Mouse (Mus musculus): ENCODE results near the gene Plk1. TPM values are rescaled to one million over a fixed set of nuclear protein-coding genes. Genes with fewer than 3 reads are reported as not detected.
A peak's percentile ranks its signal among the peaks of the same experiment; 100 is the strongest.

Gene Plk1
- polyA plus RNA-seq, 1 experiment = 3.1 TPM

DNA sequence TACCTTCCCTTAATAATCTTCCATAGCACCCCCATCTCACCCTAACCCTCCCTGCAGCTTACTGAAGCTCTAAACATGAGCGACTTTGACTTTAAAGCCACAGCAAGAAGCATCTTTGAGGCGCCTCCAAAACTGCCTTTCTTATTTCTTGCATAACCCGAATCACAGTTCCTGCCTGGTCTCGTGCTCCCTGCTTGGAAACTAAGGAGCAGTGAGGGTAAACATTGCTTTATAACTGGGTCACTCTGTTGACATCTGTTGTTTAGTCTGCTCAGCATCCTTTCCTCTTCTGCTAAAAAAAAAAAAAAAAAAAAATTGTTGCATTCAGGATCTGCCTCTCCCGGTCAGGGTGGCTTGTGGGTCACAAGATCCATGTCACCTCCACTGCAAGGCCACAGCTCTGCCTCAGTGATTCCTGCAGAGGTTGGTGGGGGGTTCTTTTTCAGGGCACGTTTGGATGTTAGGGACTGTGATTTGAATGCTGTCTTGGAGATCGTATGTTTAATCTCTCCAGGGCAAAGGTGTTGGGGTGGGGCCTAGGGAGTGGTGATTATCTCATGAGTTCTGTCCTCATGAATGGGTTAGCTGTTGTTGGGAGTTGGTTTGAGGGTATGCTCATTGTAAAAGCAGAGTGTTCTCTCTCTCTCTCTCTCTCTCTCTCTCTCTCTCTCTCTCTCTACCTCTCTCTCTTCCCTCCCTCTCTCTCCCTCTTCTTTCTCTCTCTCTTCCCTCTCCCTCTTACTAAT lies 49.2 kb downstream of the Plk1 start:
- no peak overlapping the region for H3K4me3 ChIP-seq (replicated peaks; ENCODE audit: extremely low read depth, low read depth, low read length)
- 18% methylated on average over 7 of the region's 7 CpGs for WGBS
- no peaks in the 10 kb centered on the region for H3K4me1 ChIP-seq (ENCODE audit: control insufficient read depth, insufficient read depth, low read length)
- TF ChIP-seq CTCF (IDR thresholded peaks at IDR 0.05; ENCODE audit: insufficient read depth, low read length) (no peak), POLR2A (IDR thresholded peaks at IDR 0.05; ENCODE audit: borderline replicate concordance, extremely low read depth, low read depth, low read length) (no peak)
- no peak for DNase-seq

DNA sequence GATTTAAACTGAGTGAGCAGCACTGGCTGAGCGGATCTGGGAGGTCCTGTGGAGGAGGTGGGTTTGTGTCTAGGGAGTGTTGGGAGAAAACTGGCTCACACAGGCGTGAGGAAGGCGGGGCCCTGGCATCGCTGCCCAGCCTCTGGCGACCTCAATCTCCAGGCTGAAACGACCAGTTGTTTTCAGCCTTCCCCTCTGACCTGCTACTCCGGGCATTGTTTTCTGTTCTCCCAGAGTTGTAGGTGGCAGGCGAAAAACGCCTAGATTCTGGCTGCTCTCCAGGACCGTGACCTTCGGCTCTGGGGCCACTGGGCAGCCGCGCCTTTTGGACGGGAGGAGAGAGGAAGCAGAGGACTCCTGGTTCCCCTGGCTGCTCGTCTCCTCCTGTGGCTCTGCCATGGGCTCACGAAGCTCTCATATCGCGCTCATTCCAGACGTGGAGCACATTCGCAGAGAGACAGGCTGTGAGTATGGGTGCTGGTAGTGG lies 60.1 kb downstream of the Plk1 start, which contains the start of gene Chp2:
Gene Chp2, plus strand, starts transcription at position 182 of the 487 bp plus-strand sequence.
- TF ChIP-seq POLR2A (IDR thresholded peaks at IDR 0.05; ENCODE audit: borderline replicate concordance, extremely low read depth, low read depth, low read length) (no peak), CTCF (IDR thresholded peaks at IDR 0.05; ENCODE audit: insufficient read depth, low read length) (no peak)
- H3K4me3 ChIP-seq (replicated peaks; ENCODE audit: extremely low read depth, low read depth, low read length) = peak within 1 kb of the TSS; percentile 39

More for the DNA sequence above, 60.1 kb downstream of the Plk1 start, which contains the start of gene Chp2:
- peaks cover 4% of the 10 kb centered on the region; the same call in 1 of the 2 replicates for H3K4me1 ChIP-seq (ENCODE audit: control insufficient read depth, insufficient read depth, low read length)
- DNase-seq = peak; percentile 12
- 11% methylated on average over 20 of the region's 20 CpGs for WGBS

Other genes with a start within 250 kb of the Plk1 start
- 25.6 and 29.7 TPM in 2 replicates for gene Cog7, start 177.7 kb upstream of the Plk1 start, polyA plus RNA-seq (2012; rRNA removed)
- 26.2 and 35.3 TPM in 2 replicates for gene Gga2, start 138.2 kb upstream of the Plk1 start, polyA plus RNA-seq (2012; rRNA removed)
- 17.5 and 21.1 TPM in 2 replicates for gene Ubfd1, start 92.3 kb upstream of the Plk1 start, polyA plus RNA-seq (2012; rRNA removed)
- gene Ears2, start 92.2 kb upstream of the Plk1 start, polyA plus RNA-seq (2012; rRNA removed) = 5.1 and 6.0 TPM in 2 replicates
- gene Ndufab1, start 57.6 kb upstream of the Plk1 start, polyA plus RNA-seq (2012; rRNA removed) = 150 and 268 TPM in 2 replicates
- gene Palb2, start 26.5 kb upstream of the Plk1 start, polyA plus RNA-seq (2012; rRNA removed) = 0.67 and 0.85 TPM in 2 replicates
- 52.0 and 59.1 TPM in 2 replicates for gene Dctn5, start 26.4 kb upstream of the Plk1 start, polyA plus RNA-seq (2012; rRNA removed)
- gene Ern2, start 26.8 kb downstream of the Plk1 start, polyA plus RNA-seq (2012; rRNA removed) = 0.72 and 1.3 TPM in 2 replicates
- gene Chp2, start 60.1 kb downstream of the Plk1 start, polyA plus RNA-seq (2012; rRNA removed) = 3.3 and 3.6 TPM in 2 replicates
- 7.8 and 10.9 TPM in 2 replicates for gene Prkcb, start 129.3 kb downstream of the Plk1 start, polyA plus RNA-seq (2012; rRNA removed)

Measured in lung, adult 2 months (tissue).